Mouse (Mus musculus) myocyte (in vitro differentiated cells): Measurements from ENCODE around the gene Gm49510. TPM values are rescaled to one million over a fixed set of nuclear protein-coding genes. Genes with fewer than 3 reads are reported as not detected.

Experiments used
- H3K27me3 ChIP-seq: one replicate; pipeline ENCODE4 v1.6.1; 2011; ENCODE audit not compliant: control insufficient read depth, insufficient read depth, insufficient read length
- H3K36me3 ChIP-seq: one replicate; pipeline ENCODE4 v1.6.1; 2011; ENCODE audit not compliant: control insufficient read depth, insufficient read depth
- H3K4me2 ChIP-seq: one replicate; pipeline ENCODE4 v1.6.1; 2011; ENCODE audit warnings: low read depth, control low read depth
- H3K4me3 ChIP-seq: one replicate; pipeline ENCODE4 v1.5.1; 2011; ENCODE audit warnings: mild to moderate bottlenecking, control low read depth, moderate library complexity
- H3K79me2 ChIP-seq: one replicate; pipeline ENCODE4 v1.6.1; 2011; ENCODE audit not compliant: control insufficient read depth, insufficient read depth
- H3ac ChIP-seq: one replicate; pipeline ENCODE4 v1.6.1; 2011; ENCODE audit not compliant: control insufficient read depth, insufficient read length
- CEBPB ChIP-seq: IDR thresholded peaks from 2 replicates; pipeline ENCODE4 v1.6.1; 2011; ENCODE audit warnings: mild to moderate bottlenecking, moderate library complexity; ENCODE audit not compliant: poor library complexity, insufficient read depth, severe bottlenecking
- E2F4 ChIP-seq: IDR thresholded peaks from one replicate; pipeline ENCODE4 v1.6.1; 2011; ENCODE audit warnings: mild to moderate bottlenecking, control low read depth, moderate library complexity; ENCODE audit not compliant: insufficient read depth
- MAX ChIP-seq: IDR thresholded peaks from one replicate; pipeline ENCODE4 v1.6.1; 2011; ENCODE audit warnings: low read depth, mild to moderate bottlenecking, control low read depth
- MYOD1 ChIP-seq, 3 experiments: IDR thresholded peaks; one replicate each; pipeline ENCODE4 v1.6.1; 2011; ENCODE audit warnings: control low read depth in 2 of 3, low read depth in 2 of 3, mild to moderate bottlenecking in 2 of 3, moderate library complexity in 1 of 3; ENCODE audit not compliant: insufficient read length in 2 of 3, control insufficient read depth in 1 of 3
- MYOG ChIP-seq, 3 experiments: IDR thresholded peaks; one replicate each; pipeline ENCODE4 v1.6.1; 2011; ENCODE audit warnings: control low read depth in 2 of 3, low read depth in 2 of 3, mild to moderate bottlenecking in 2 of 3; ENCODE audit not compliant: insufficient read length in 2 of 3, control insufficient read depth in 1 of 3, insufficient read depth in 1 of 3
- POLR2A ChIP-seq: IDR thresholded peaks from one replicate; pipeline ENCODE4 v1.6.1; 2011; ENCODE audit warnings: low read depth, mild to moderate bottlenecking, control low read depth, moderate library complexity; ENCODE audit not compliant: insufficient read length
- POLR2AphosphoS2 ChIP-seq: IDR thresholded peaks from one replicate; pipeline ENCODE4 v1.6.1; 2011; ENCODE audit warnings: low read depth, control low read depth; ENCODE audit not compliant: insufficient read length
- REST ChIP-seq: IDR thresholded peaks from one replicate; pipeline ENCODE4 v1.6.1; 2011; ENCODE audit warnings: mild to moderate bottlenecking, control low read depth, moderate library complexity; ENCODE audit not compliant: insufficient read depth, insufficient read length
- SRF ChIP-seq: IDR thresholded peaks from one replicate; pipeline ENCODE4 v1.6.1; 2011; ENCODE audit warnings: low read depth; ENCODE audit not compliant: control insufficient read depth, insufficient read length
- TCF12 ChIP-seq: IDR thresholded peaks from one replicate; pipeline ENCODE4 v1.6.1; 2011; ENCODE audit warnings: mild to moderate bottlenecking, control low read depth; ENCODE audit not compliant: poor library complexity, insufficient read depth, severe bottlenecking
- TCF3 ChIP-seq: IDR thresholded peaks from one replicate; pipeline ENCODE4 v1.6.1; 2011; ENCODE audit warnings: low read depth, control low read depth; ENCODE audit not compliant: insufficient read length
- USF1 ChIP-seq: IDR thresholded peaks from one replicate; pipeline ENCODE4 v1.6.1; 2011; ENCODE audit warnings: low read depth, mild to moderate bottlenecking, control low read depth, moderate library complexity
- polyA plus RNA-seq: library from polyadenylated mRNA; unstranded; fragments of >200 nt; fragmentation: generic; extraction: Trizol; gene quantifications from one replicate; pipeline ENCODE4 v1.2.1, GENCODE M21; 2012; ENCODE audit warnings: missing spikeins

Gene Gm49510
- polyA plus RNA-seq, 1 experiment, result 0.04 TPM

DNA sequence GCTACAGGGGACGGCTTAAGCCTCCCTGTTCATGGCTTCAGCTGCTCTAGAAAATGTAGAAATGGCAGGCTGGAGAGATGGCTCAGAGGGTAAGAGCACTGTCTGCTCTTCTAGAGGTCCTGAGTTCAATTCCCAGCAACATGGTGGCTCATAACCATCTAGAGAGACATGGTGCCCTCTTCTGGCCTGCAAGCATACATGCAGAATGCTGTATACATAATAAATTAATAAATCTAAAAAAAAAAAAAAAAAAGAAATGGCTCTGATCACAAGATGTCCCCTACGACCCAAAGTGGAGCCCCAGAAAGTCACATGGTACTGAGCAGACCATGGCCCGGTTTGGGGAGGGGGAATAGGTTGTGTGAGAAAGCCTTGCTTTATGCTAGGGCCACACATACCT lies 56.2 kb downstream of the Gm49510 start:
- no peaks in the 10 kb centered on the region for H3K36me3 ChIP-seq
- H3K4me2 ChIP-seq, result no peak overlapping the region
- H3K27me3 ChIP-seq, result no peaks in the 10 kb centered on the region
- no peaks in the 10 kb centered on the region for H3K79me2 ChIP-seq
- H3ac ChIP-seq, result no peak overlapping the region
- H3K4me3 ChIP-seq, result no peak overlapping the region
- no peak for TF ChIP-seq TCF3
- no peak for TF ChIP-seq MYOG (IDR thresholded peaks at IDR 0.05; ENCODE audit: control insufficient read depth in 1 of 3, insufficient read depth in 1 of 3, insufficient read length in 2 of 3, low read depth in 2 of 3)
- no peak for TF ChIP-seq E2F4
- no peak for TF ChIP-seq POLR2AphosphoS2
- TF ChIP-seq CEBPB, result no peak
- TF ChIP-seq REST, result no peak
- TF ChIP-seq POLR2A, result no peak
- TF ChIP-seq SRF, result no peak
- no peak for TF ChIP-seq USF1
- no peak for TF ChIP-seq TCF12
- no peak for TF ChIP-seq MAX
- no peak for TF ChIP-seq MYOD1 (IDR thresholded peaks at IDR 0.05; ENCODE audit: control insufficient read depth in 1 of 3, insufficient read length in 2 of 3, low read depth in 2 of 3)

DNA sequence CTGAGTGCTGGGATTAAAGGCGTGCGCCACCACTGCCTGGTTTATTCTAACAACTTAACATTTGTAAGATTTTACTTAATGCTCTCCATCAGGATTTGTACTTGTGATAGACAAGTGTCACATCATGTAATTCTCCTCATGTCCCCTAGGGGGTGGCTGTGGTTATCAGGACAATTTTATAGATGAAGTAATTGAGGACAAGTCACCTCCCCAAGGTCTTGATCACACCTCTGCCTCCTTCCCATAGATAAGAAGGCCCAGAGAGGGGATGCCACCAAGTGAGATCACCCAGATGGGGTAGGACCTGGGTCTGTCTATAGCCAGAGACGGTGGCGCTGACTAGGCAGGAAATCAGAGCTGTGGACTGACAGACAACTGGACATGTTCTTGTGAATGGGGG lies 56.9 kb downstream of the Gm49510 start:
- Histone ChIP-seq H3K4me2 (no peak overlapping the region), H3K27me3 (no peaks in the 10 kb centered on the region), H3ac (no peak overlapping the region), H3K79me2 (no peaks in the 10 kb centered on the region), H3K4me3 (no peak overlapping the region), H3K36me3 (no peaks in the 10 kb centered on the region)
- TF ChIP-seq MYOD1 (IDR thresholded peaks at IDR 0.05; ENCODE audit: control insufficient read depth in 1 of 3, insufficient read length in 2 of 3, low read depth in 2 of 3), result no peak

DNA sequence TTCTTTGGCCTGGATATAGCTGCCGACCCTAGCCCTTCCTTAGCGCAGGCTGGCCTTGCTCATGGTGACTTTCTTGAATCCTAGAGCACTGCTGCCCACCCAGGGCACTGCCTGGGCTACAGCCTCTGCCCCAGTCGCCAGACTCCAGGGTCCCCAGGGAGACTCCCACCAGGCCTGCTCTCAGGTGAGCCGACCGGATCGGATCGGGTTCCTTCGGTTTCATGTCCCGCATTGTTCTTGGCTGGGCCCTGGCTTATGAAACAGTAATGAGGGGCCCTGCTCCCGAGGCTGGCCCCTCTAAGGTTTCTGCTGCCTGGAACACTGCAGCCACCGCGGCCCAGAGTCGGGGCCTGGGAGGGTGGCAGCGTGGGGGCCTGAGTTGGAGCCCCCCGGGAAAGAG lies 57.6 kb downstream of the Gm49510 start:
- no peak overlapping the region for H3K4me3 ChIP-seq
- no peaks in the 10 kb centered on the region for H3K27me3 ChIP-seq
- TF ChIP-seq USF1 (no peak), CEBPB (no peak), POLR2AphosphoS2 (no peak)
- no peak overlapping the region for H3ac ChIP-seq
- no peaks in the 10 kb centered on the region for H3K36me3 ChIP-seq
- H3K79me2 ChIP-seq, result no peaks in the 10 kb centered on the region
- no peak overlapping the region for H3K4me2 ChIP-seq

DNA sequence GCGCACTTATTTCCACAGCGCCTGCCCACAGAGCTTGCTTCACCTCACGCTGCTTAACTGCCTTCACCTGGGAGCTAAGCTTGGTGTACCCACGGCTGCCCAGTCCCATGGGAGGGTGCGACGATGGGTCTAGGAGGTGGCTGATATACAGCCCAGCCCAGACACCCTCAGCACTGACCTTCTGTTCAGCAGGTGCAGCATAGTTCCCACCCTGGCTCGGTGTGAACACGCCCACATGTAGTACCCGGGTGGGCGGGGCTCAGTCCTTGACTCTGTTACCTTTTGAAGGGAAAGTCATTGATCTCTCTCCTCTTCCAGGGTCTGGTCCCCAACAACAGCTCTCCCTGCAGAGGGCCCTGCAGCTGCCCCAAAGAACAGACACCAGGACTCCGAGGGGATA lies 60.1 kb downstream of the Gm49510 start:
- Histone ChIP-seq H3K4me3 (no peak overlapping the region), H3K4me2 (no peak overlapping the region), H3ac (no peak overlapping the region), H3K36me3 (no peaks in the 10 kb centered on the region), H3K79me2 (no peaks in the 10 kb centered on the region), H3K27me3 (peaks cover 1% of the 10 kb centered on the region)
- TF ChIP-seq USF1, result no peak
- no peak for TF ChIP-seq POLR2A
- no peak for TF ChIP-seq MAX
- no peak for TF ChIP-seq MYOD1 (IDR thresholded peaks at IDR 0.05; ENCODE audit: control insufficient read depth in 1 of 3, insufficient read length in 2 of 3, low read depth in 2 of 3)

DNA sequence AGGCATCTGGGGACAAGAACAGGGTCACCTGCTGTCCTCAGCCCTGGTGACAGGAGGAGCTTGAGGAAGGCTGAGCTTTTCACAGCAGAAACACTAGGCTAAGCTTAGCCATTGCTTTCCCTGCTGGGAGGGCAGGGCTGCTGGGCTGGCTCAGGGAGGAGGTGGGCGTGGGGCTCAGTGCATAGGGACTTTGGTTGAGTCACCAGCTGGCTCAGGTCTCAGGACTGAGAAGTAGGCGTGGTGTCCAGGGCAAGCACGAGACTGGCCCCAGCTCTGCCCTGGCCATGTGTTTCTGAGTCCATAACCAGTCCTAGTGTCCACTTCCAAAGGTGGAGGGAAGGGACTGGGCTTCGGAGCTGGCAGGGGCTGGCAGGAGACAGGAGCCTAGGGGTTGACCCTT lies 60.6 kb downstream of the Gm49510 start:
- H3K4me3 ChIP-seq, result no peak overlapping the region
- H3ac ChIP-seq, result no peak overlapping the region
- peaks cover 7% of the 10 kb centered on the region for H3K27me3 ChIP-seq
- TF ChIP-seq TCF3 (no peak), REST (no peak), POLR2AphosphoS2 (no peak), MYOD1 (IDR thresholded peaks at IDR 0.05; ENCODE audit: control insufficient read depth in 1 of 3, insufficient read length in 2 of 3, low read depth in 2 of 3) (peak in 1 of 3 experiments; percentile 7), POLR2A (no peak), MAX (no peak), E2F4 (no peak), TCF12 (no peak), SRF (no peak)
- no peak overlapping the region for H3K4me2 ChIP-seq
- no peaks in the 10 kb centered on the region for H3K79me2 ChIP-seq
- no peaks in the 10 kb centered on the region for H3K36me3 ChIP-seq

DNA sequence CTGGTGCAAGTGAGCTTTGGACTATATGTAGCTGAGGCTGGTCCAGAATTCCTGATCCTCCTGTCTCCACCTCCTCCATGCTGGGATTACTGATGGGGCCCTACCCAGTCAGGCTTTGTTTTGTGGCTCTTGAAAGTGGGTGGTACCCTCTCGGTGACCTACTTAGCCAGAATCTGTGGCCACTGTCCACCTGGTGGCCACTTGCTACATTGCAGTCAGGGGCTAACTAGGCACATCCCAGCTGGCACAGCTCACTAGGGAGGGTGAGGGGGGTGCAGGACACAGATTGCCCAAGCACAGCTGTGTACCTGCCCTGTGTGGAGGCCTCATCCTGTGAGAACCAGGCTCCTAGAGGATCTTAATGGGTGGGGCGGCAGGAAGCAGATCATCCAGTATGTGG lies 63.4 kb downstream of the Gm49510 start:
- peaks cover 33% of the 10 kb centered on the region for H3K27me3 ChIP-seq
- H3K36me3 ChIP-seq, result no peaks in the 10 kb centered on the region
- H3ac ChIP-seq, result no peak overlapping the region
- no peak overlapping the region for H3K4me3 ChIP-seq
- H3K4me2 ChIP-seq, result no peak overlapping the region
- TF ChIP-seq E2F4 (no peak), MYOD1 (IDR thresholded peaks at IDR 0.05; ENCODE audit: control insufficient read depth in 1 of 3, insufficient read length in 2 of 3, low read depth in 2 of 3) (peak in 2 of 3 experiments; percentile 42 to 54)
- H3K79me2 ChIP-seq, result no peaks in the 10 kb centered on the region

Other genes starting within 250 kb of the Gm49510 start
- 0.07 TPM for gene Elfn2, start 180.9 kb upstream of the Gm49510 start, polyA plus RNA-seq
- gene Mfng, start 126.2 kb upstream of the Gm49510 start, polyA plus RNA-seq, result 0.06 TPM
- 1.4 TPM for gene Card10, start 96.6 kb upstream of the Gm49510 start, polyA plus RNA-seq
- 76.0 TPM for gene Cdc42ep1, start 57.0 kb upstream of the Gm49510 start, polyA plus RNA-seq
- gene Lgals2, start 44.1 kb upstream of the Gm49510 start, polyA plus RNA-seq, result 2.2 TPM
- 89.3 TPM for gene Gga1, start 22.5 kb upstream of the Gm49510 start, polyA plus RNA-seq
- gene Sh3bp1, start 101 bp downstream of the Gm49510 start, polyA plus RNA-seq, result 11.1 TPM
- 33.1 TPM for gene Pdxp, start 14.3 kb downstream of the Gm49510 start, polyA plus RNA-seq
- 13,722 TPM for gene Lgals1, start 27.1 kb downstream of the Gm49510 start, polyA plus RNA-seq
- gene Nol12, start 35.3 kb downstream of the Gm49510 start, polyA plus RNA-seq, result 101 TPM
- 19.9 TPM for gene Triobp, start 48.1 kb downstream of the Gm49510 start, polyA plus RNA-seq
- 423 TPM for gene H1f0, start 128.8 kb downstream of the Gm49510 start, polyA plus RNA-seq
- gene Galr3, start 142.2 kb downstream of the Gm49510 start, polyA plus RNA-seq, result 0.44 TPM
- gene Ankrd54, start 163.2 kb downstream of the Gm49510 start, polyA plus RNA-seq, result 36.1 TPM
- 315 TPM for gene Eif3l, start 175.5 kb downstream of the Gm49510 start, polyA plus RNA-seq
- gene Micall1, start 209.2 kb downstream of the Gm49510 start, polyA plus RNA-seq, result 18.0 TPM
- gene Polr2f, start 241.3 kb downstream of the Gm49510 start, polyA plus RNA-seq, result 388 TPM
- gene 1700088E04Rik, start 241.6 kb downstream of the Gm49510 start, polyA plus RNA-seq, result 15.2 TPM